Mouse (Mus musculus) forebrain, embryonic 13.5 days (tissue): ENCODE measurements around the gene Ackr4. TPM values are rescaled to one million over a fixed set of nuclear protein-coding genes. Genes with fewer than 3 reads are reported as not detected.

Source experiments
- ATAC-seq: fragments of 200-750 bp; cut with Nextera tagmentation; 2 replicates; pipeline ENCODE4 v1.8.0; 2017
- H3K27ac ChIP-seq: fragments of 300-500 bp; sonication (generic); 2 replicates; pipeline ENCODE4 v1.5.1; 2015; ENCODE audit warnings: inconsistent platforms, mild to moderate bottlenecking, moderate library complexity
- H3K27me3 ChIP-seq: fragments of 300-500 bp; sonication (generic); 2 replicates; pipeline ENCODE4 v1.6.1; 2015; ENCODE audit warnings: mild to moderate bottlenecking, inconsistent platforms
- H3K36me3 ChIP-seq: fragments of 300-500 bp; sonication (generic); 2 replicates; pipeline ENCODE4 v1.6.1; 2015; ENCODE audit warnings: mild to moderate bottlenecking, inconsistent platforms; ENCODE audit not compliant: poor library complexity, severe bottlenecking
- H3K4me1 ChIP-seq: fragments of 300-500 bp; sonication (generic); 2 replicates; pipeline ENCODE4 v1.6.1; 2015; ENCODE audit warnings: inconsistent platforms
- H3K4me2 ChIP-seq: fragments of 300-500 bp; sonication (generic); 2 replicates; pipeline ENCODE4 v1.6.1; 2015; ENCODE audit warnings: inconsistent platforms, mild to moderate bottlenecking, moderate library complexity
- H3K4me3 ChIP-seq: fragments of 300-500 bp; sonication (generic); 2 replicates; pipeline ENCODE4 v1.5.1; 2015; ENCODE audit warnings: mild to moderate bottlenecking, inconsistent platforms
- H3K9ac ChIP-seq: fragments of 300-500 bp; sonication (generic); 2 replicates; pipeline ENCODE4 v1.6.1; 2015; ENCODE audit warnings: mild to moderate bottlenecking, inconsistent platforms
- H3K9me3 ChIP-seq: fragments of 300-500 bp; sonication (generic); replicated peaks from 2 replicates; pipeline ENCODE4 v1.6.1; 2016; ENCODE audit warnings: inconsistent platforms
- WGBS: fragments of 180-500 bp; shearing (Covaris S2); methylation state at CpG from one replicate; pipeline ENCODE4 v1.1.7; 2015; 5-methylcytosine and 5-hydroxymethylcytosine counted together
- polyA plus RNA-seq: library from polyadenylated mRNA; unstranded; fragments of >200 nt; fragmentation: Nextera tagmentation; extraction: Ambion mirVana; gene quantifications from 2 replicates; pipeline ENCODE4 v1.2.1, GENCODE M21; 2015

The Ackr4 gene
- 0.36 and 0.47 TPM in 2 replicates for polyA plus RNA-seq

DNA sequence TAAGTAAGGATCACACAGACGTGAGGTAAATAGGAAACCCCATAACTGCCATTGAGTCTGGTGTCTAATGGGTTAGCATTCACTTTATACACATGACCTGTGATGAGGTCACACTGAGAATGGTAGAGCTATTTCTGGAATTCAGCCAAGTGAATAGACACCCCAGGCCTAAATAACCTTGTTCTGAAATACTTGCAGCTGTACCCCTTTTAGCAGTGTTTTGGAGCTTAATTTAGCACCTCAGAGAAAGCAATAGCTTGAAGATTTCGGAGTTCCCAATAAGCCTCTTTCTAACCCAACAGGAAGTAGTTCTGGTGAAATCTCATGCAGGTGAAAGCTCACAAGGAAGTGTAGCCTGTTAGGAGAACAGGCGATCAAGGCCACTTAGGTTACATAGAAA, at the start of gene Ackr4:
TSS of gene Ackr4 (minus strand) at position 101 of the 400 bp plus-strand sequence.
- H3K36me3 ChIP-seq, result no peaks in the 10 kb centered on the region
- H3K4me3 ChIP-seq, result no peak within 1 kb of the TSS
- ATAC-seq, result no peak
- H3K4me2 ChIP-seq, result no peak within 1 kb of the TSS
- H3K27ac ChIP-seq, result 0 out of 2 replicates have a peak within 1 kb of the TSS, but pooled peaks have one; percentile 35
- no peaks in the 10 kb centered on the region for H3K27me3 ChIP-seq
- 68% methylated on average over 3 of the region's 3 CpGs for WGBS
- no peaks in the 10 kb centered on the region for H3K9me3 ChIP-seq
- peaks cover 35% of the 10 kb centered on the region for H3K4me1 ChIP-seq
- H3K9ac ChIP-seq, result no peak within 1 kb of the TSS

DNA sequence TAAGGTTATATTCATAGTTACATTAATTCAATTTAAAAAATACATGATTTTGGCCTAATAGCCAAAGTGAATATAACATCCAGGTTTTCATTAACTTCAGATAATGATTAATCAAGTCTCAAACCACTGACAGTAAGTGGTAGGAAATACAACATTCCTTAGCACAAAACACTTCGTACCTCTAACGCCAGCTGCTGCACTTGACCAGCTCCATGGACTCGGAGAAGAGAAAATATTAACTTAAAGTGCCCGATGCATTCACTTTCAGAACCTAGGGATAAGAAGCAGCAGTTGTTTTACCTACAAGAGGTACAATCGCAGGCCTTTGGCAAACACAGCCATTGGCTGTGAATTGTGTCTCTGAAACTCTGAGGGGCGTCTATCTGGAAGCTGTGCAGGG, 45.6 kb upstream of the Ackr4 start:
- no peaks in the 10 kb centered on the region for H3K4me1 ChIP-seq
- H3K9me3 ChIP-seq, result no peaks in the 10 kb centered on the region
- no peak for ATAC-seq
- peaks cover 85% of the 10 kb centered on the region for H3K36me3 ChIP-seq
- 95% methylated on average over 6 of the region's 6 CpGs for WGBS
- no peaks in the 10 kb centered on the region for H3K27me3 ChIP-seq
- H3K9ac ChIP-seq, result no peak overlapping the region
- H3K4me3 ChIP-seq, result no peak overlapping the region
- no peak overlapping the region for H3K27ac ChIP-seq
- no peak overlapping the region for H3K4me2 ChIP-seq

GRCm38 (mm10) chr9:104171651-104172050, 44.9 kb upstream of the Ackr4 start:
- no peak overlapping the region for H3K9ac ChIP-seq
- no peak overlapping the region for H3K27ac ChIP-seq
- 89% methylated on average over 6 of the region's 6 CpGs for WGBS
- peaks cover 85% of the 10 kb centered on the region for H3K36me3 ChIP-seq
- no peak overlapping the region for H3K4me3 ChIP-seq
- H3K9me3 ChIP-seq, result no peaks in the 10 kb centered on the region
- ATAC-seq, result no peak
- no peaks in the 10 kb centered on the region for H3K4me1 ChIP-seq
- H3K4me2 ChIP-seq, result no peak overlapping the region
- H3K27me3 ChIP-seq, result no peaks in the 10 kb centered on the region

DNA sequence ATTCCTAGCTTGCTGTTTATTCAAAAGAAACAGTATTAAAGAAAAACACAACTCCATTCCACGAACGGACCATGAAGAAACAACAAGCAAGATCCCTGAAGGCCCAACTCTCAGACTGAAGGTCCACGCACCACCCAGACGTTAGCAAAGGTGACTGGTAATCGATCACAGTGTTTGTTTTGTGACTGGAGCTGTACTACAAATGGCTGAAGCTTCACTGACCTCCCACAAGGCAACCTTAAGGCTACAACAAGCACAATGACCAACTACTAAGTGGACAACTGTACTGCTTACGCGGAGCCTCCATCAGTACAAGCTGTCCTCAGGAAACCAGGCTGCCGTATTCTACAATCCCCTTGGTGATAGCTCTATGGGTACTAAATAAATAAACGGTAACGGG, 43.3 kb upstream of the Ackr4 start:
- Histone ChIP-seq H3K27ac (no peak overlapping the region), H3K9me3 (no peaks in the 10 kb centered on the region), H3K27me3 (no peaks in the 10 kb centered on the region), H3K9ac (no peak overlapping the region), H3K4me3 (no peak overlapping the region), H3K4me2 (no peak overlapping the region), H3K4me1 (no peaks in the 10 kb centered on the region), H3K36me3 (peaks cover 83% of the 10 kb centered on the region)
- no peak for ATAC-seq
- 95% methylated on average over 10 of the region's 10 CpGs for WGBS

DNA sequence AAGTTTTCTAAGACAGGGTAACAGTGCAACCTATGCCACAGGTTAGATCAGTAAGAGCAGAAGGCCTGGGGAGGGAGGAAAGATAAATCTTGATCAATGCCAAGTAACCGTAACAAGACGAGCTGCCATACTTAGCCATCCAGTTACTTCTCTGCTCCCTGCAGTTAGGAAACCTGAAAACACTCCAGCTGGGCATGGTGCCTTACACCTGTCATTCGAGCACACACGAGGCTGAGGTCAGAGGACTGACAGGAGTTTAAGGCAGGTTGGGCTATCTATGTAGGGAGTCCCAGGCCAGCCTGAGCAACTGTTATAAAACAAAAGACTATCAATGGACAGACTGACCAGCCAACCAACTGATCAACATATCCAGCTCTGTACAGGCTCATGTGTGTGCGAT, 39.2 kb upstream of the Ackr4 start:
- WGBS, result 94% methylated on average over 5 of the region's 5 CpGs
- Histone ChIP-seq H3K9me3 (no peaks in the 10 kb centered on the region), H3K36me3 (peaks cover 90% of the 10 kb centered on the region), H3K4me2 (no peak overlapping the region), H3K4me3 (no peak overlapping the region), H3K27me3 (no peaks in the 10 kb centered on the region), H3K4me1 (no peaks in the 10 kb centered on the region), H3K9ac (no peak overlapping the region), H3K27ac (no peak overlapping the region)
- no peak for ATAC-seq

DNA sequence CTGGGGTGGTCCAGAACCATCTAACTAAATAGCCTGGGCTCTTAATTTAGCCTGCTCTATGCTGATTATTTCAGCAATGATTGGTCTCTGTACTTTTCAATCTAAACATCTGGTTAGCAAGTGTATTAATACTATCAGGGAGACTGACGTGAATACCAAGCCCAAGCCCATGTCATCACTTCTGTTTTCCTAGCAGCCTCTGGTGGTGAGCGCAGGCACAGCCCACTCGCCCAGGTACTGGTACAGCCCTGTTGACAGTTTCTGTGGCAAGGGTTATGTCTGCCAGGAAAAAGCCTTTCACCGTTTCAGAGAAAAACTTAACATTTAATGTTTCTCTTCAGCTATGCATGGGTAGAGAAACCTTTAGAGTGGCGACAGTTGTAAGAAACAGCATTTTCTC, 37.5 kb upstream of the Ackr4 start:
- H3K4me3 ChIP-seq, result no peak overlapping the region
- peaks cover 90% of the 10 kb centered on the region for H3K36me3 ChIP-seq
- no peaks in the 10 kb centered on the region for H3K4me1 ChIP-seq
- H3K27ac ChIP-seq, result no peak overlapping the region
- no peaks in the 10 kb centered on the region for H3K9me3 ChIP-seq
- WGBS, result 86% methylated on average over 5 of the region's 5 CpGs
- no peaks in the 10 kb centered on the region for H3K27me3 ChIP-seq
- no peak for ATAC-seq
- H3K4me2 ChIP-seq, result no peak overlapping the region
- H3K9ac ChIP-seq, result no peak overlapping the region

DNA sequence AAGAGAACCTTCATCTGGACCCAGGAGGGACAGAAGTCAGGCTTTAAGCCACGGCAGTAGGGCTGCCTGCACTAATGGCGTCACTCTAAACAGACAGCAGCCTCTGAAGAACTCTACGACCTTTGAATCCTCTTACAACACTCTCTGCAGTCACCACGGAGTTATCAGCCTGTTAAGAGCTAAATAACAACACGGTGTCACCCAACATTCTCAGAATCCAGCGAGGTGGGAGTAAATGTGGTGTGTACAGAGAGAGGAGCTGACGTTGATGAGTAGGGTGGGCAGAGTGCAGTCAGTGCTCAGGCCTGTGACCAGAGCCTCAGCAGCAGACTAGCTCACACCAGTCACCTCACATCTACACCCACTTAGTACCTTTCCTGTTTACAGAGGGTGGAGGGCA, 34.4 kb upstream of the Ackr4 start:
- no peak overlapping the region for H3K27ac ChIP-seq
- H3K36me3 ChIP-seq, result peaks cover 98% of the 10 kb centered on the region
- ATAC-seq, result no peak
- no peak overlapping the region for H3K4me3 ChIP-seq
- no peak overlapping the region for H3K9ac ChIP-seq
- no peaks in the 10 kb centered on the region for H3K9me3 ChIP-seq
- 85% methylated on average over 7 of the region's 7 CpGs for WGBS
- H3K4me2 ChIP-seq, result no peak overlapping the region
- no peaks in the 10 kb centered on the region for H3K27me3 ChIP-seq
- H3K4me1 ChIP-seq, result no peaks in the 10 kb centered on the region

GRCm38 (mm10) chr9:104157291-104157690, 30.6 kb upstream of the Ackr4 start:
- Histone ChIP-seq H3K36me3 (peaks cover 99% of the 10 kb centered on the region), H3K4me1 (no peaks in the 10 kb centered on the region), H3K27me3 (no peaks in the 10 kb centered on the region), H3K27ac (no peak overlapping the region), H3K9ac (no peak overlapping the region), H3K9me3 (no peaks in the 10 kb centered on the region), H3K4me3 (no peak overlapping the region), H3K4me2 (no peak overlapping the region)
- no peak for ATAC-seq
- WGBS, result 92% methylated on average over 7 of the region's 7 CpGs

- Histone ChIP-seq H3K4me2 (no peak overlapping the region), H3K27ac (no peak overlapping the region), H3K9me3 (no peaks in the 10 kb centered on the region), H3K4me3 (no peak overlapping the region), H3K4me1 (no peaks in the 10 kb centered on the region), H3K36me3 (peaks cover 98% of the 10 kb centered on the region), H3K27me3 (no peaks in the 10 kb centered on the region), H3K9ac (no peak overlapping the region)
- ATAC-seq, result no peak
- 93% methylated on average over 8 of the region's 8 CpGs for WGBS
These were observed 29.8 kb upstream of the Ackr4 start for GRCm38 (mm10) chr9:104156506-104156905.

DNA sequence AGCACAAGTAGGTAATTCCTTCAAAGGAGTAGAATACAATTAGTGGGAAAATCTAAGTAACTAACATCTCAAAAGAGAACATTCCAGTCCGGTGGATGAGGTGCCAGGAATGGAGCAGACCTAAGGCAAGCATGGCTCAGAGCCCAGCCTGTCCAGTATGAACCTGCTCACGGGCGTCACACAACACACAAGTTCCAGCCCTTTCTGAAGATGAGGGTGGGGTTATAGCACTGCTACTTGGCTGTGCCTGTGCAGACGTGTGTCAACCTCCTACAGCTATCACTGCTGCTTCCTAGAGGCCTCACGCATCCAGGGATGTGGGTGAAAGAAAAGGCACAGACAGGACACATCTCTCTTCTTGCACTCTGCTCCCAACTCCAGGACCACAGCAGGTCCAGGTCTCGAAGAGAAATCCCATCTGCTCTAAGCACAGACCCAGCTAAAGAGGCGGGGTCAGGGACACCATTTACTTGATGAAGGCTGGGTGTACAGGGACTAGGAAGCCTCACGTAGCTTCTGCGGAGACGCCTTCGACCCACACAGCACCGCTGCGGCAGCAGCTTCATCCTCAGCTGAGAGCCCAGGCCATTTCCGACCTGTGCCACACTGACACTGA, 28.5 kb upstream of the Ackr4 start:
- Histone ChIP-seq H3K27ac (no peak overlapping the region), H3K4me3 (no peak overlapping the region), H3K36me3 (peaks cover 97% of the 10 kb centered on the region), H3K9ac (no peak overlapping the region), H3K4me1 (no peaks in the 10 kb centered on the region), H3K4me2 (no peak overlapping the region), H3K27me3 (no peaks in the 10 kb centered on the region), H3K9me3 (no peaks in the 10 kb centered on the region)
- 95% methylated on average over 14 of the region's 14 CpGs for WGBS
- ATAC-seq, result no peak

- no peak overlapping the region for H3K4me3 ChIP-seq
- no peak overlapping the region for H3K9ac ChIP-seq
- H3K4me1 ChIP-seq, result no peaks in the 10 kb centered on the region
- H3K9me3 ChIP-seq, result no peaks in the 10 kb centered on the region
- no peak overlapping the region for H3K27ac ChIP-seq
- H3K4me2 ChIP-seq, result no peak overlapping the region
- ATAC-seq, result no peak
- WGBS, result 95% methylated on average over 7 of the region's 7 CpGs
- peaks cover 68% of the 10 kb centered on the region for H3K36me3 ChIP-seq
- no peaks in the 10 kb centered on the region for H3K27me3 ChIP-seq
These were observed 25.4 kb upstream of the Ackr4 start for GRCm38 (mm10) chr9:104152121-104152520.

GRCm38 (mm10) chr9:104148969-104149368, 22.2 kb upstream of the Ackr4 start:
- WGBS, result 93% methylated on average over 7 of the region's 7 CpGs
- Histone ChIP-seq H3K4me2 (no peak overlapping the region), H3K9me3 (no peaks in the 10 kb centered on the region), H3K27me3 (no peaks in the 10 kb centered on the region), H3K4me1 (no peaks in the 10 kb centered on the region), H3K4me3 (no peak overlapping the region), H3K9ac (no peak overlapping the region), H3K27ac (no peak overlapping the region), H3K36me3 (peaks cover 37% of the 10 kb centered on the region)
- ATAC-seq, result no peak

DNA sequence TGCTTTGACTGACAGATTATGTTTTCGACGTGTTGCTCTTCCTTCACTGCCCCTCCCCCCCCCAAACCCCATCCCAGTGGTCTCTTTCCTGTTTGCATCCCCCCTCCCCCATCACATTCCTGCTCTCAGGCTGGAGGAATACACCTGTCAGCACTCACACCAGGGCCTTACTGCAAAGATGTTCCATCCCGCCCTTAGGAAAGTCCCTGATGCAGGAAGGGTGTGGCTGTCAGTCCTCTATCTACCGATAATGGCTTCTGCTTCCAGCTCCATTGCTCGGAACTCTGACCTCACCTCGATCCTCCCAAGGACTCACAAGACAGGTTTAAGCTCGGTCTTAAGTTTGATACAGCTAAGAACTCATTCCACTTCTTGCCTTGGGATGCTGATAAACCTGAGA, 19.9 kb upstream of the Ackr4 start:
- H3K9ac ChIP-seq, result no peak overlapping the region

More for the DNA sequence above, 19.9 kb upstream of the Ackr4 start:
- H3K36me3 ChIP-seq, result peaks cover 15% of the 10 kb centered on the region
- WGBS, result 86% methylated on average over 7 of the region's 7 CpGs
- no peak overlapping the region for H3K4me3 ChIP-seq
- no peak overlapping the region for H3K4me2 ChIP-seq
- H3K27ac ChIP-seq, result no peak overlapping the region
- no peaks in the 10 kb centered on the region for H3K27me3 ChIP-seq
- H3K9me3 ChIP-seq, result no peaks in the 10 kb centered on the region
- no peaks in the 10 kb centered on the region for H3K4me1 ChIP-seq
- ATAC-seq, result no peak
